ENCODE assay signal across 8 mouse cellular contexts in the genomic region with DNA sequence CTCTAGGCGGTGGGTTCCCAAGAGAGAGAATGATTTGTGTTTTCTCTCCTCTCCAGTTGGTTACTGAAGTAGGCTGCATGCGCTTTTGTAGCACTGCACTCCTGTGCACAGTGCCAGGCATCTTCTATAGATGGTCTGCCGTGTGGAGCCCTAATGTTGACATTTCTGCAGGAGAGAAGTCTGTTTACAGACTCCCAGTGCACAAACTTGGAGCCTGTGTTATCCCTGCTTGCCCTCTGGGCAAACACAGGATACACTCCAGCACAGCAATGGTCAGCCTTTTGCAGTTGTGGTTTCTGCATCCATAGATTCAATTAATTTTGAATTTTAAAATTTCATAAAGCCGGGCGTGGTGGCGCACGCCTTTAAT. TPM values are rescaled to one million over a fixed set of nuclear protein-coding genes. Genes with fewer than 3 reads are reported as not detected.
DNase-seq lines count a peak whose midpoint lies in the region; ATAC-seq and TF ChIP-seq lines count a peak whose summit lies in the region.

No protein-coding gene starts in this region.

- H3K4me1 ChIP-seq in cerebellum, adult 2 months (ENCODE audit: control insufficient read depth, insufficient read depth, low read length), result peaks cover 26% of the 10 kb centered on the region
- peaks cover 43% of the 10 kb centered on the region for H3K4me1 ChIP-seq in lung, postnatal 0 days (ENCODE audit: insufficient read depth, low read depth, low read length)
- peaks cover 55% of the 10 kb centered on the region for H3K4me1 ChIP-seq in liver, embryonic 11.5 days (replicated peaks; ENCODE audit: control insufficient read depth, insufficient read depth, low read length)
- H3K4me1 ChIP-seq in stomach, embryonic 16.5 days (ENCODE audit: control insufficient read depth, insufficient read depth, low read length), result peaks cover 43% of the 10 kb centered on the region

- no peak for TF ChIP-seq CTCF in cerebellum, adult 2 months (IDR thresholded peaks at IDR 0.05; ENCODE audit: borderline replicate concordance, insufficient read depth, low read depth, low read length)
- no peak for TF ChIP-seq CTCF in lung, postnatal 0 days (IDR thresholded peaks at IDR 0.05)

- 80% methylated on average over 7 of the region's 7 CpGs for WGBS in cerebellum, adult 2 months
- 60% methylated on average over 7 of the region's 7 CpGs for WGBS in lung, postnatal 0 days
- whole genome bisulfite sequencing in liver, embryonic 11.5 days, result 68% methylated on average over 7 of the region's 7 CpGs
- 57% methylated on average over 7 of the region's 7 CpGs for WGBS in stomach, embryonic 16.5 days

- TF ChIP-seq POLR2A in cerebellum, adult 2 months (IDR thresholded peaks at IDR 0.05; ENCODE audit: borderline replicate concordance, insufficient read depth, low read length), result no peak

- peak overlapping the region; percentile 44; the same call in 1 of the 2 replicates for H3K27ac ChIP-seq in cerebellum, adult 2 months (ENCODE audit: insufficient read depth, low read length)
- H3K27ac ChIP-seq in lung, postnatal 0 days (ENCODE audit: low read length), result peak overlapping the region; percentile 66
- H3K27ac ChIP-seq in liver, embryonic 11.5 days (ENCODE audit: low read depth, low read length), result peak overlapping the region; percentile 85; the same call in 1 of the 2 replicates
- H3K27ac ChIP-seq in stomach, embryonic 16.5 days (ENCODE audit: low read length), result peak overlapping the region; percentile 79

- H3K4me2 ChIP-seq in lung, postnatal 0 days (replicated peaks; ENCODE audit: low read depth, low read length), result peak overlapping the region; percentile 29; the same call in 1 of the 2 replicates
- peak overlapping the region; percentile 72 for H3K4me2 ChIP-seq in liver, embryonic 11.5 days
- peak overlapping the region; percentile 39; the same call in 1 of the 2 replicates for H3K4me2 ChIP-seq in stomach, embryonic 16.5 days (ENCODE audit: low read depth, low read length)

- no peaks in the 10 kb centered on the region for H3K36me3 ChIP-seq in lung, postnatal 0 days (ENCODE audit: insufficient read depth, low read length)
- no peaks in the 10 kb centered on the region for H3K36me3 ChIP-seq in liver, embryonic 11.5 days (ENCODE audit: control insufficient read depth, insufficient read depth, low read length)
- H3K36me3 ChIP-seq in stomach, embryonic 16.5 days (ENCODE audit: control insufficient read depth, insufficient read depth, low read length), result no peaks in the 10 kb centered on the region

- TF ChIP-seq EP300 in lung, postnatal 0 days (IDR thresholded peaks at IDR 0.05), result no peak

- peak in 1 of 2 experiments; percentile 28 for DNase-seq in cerebellum, adult 2 months
- DNase-seq in cerebellum, adult 18-20 months, result no peak
- no peak for DNase-seq in lung, postnatal 0 days (ENCODE audit: low spot score)
- DNase-seq in lung, postnatal 25 days (ENCODE audit: low spot score), result no peak
- no peak for DNase-seq in liver, embryonic 11.5 days (ENCODE audit: low spot score)
- DNase-seq in adrenal gland, adult 2 months, result no peak
- DNase-seq in right cerebral cortex, postnatal 36 days (ENCODE audit: low spot score in 2 of 2), result no peak

- no peaks in the 10 kb centered on the region for H3K9me3 ChIP-seq in lung, postnatal 0 days (ENCODE audit: low read length)
- no peaks in the 10 kb centered on the region for H3K9me3 ChIP-seq in liver, embryonic 11.5 days (ENCODE audit: control insufficient read depth, low read length)
- H3K9me3 ChIP-seq in stomach, embryonic 16.5 days (replicated peaks; ENCODE audit: control insufficient read depth, low read length), result no peaks in the 10 kb centered on the region

- H3K9ac ChIP-seq in lung, postnatal 0 days (replicated peaks; ENCODE audit: low read depth), result no peak overlapping the region
- H3K9ac ChIP-seq in liver, embryonic 11.5 days (ENCODE audit: low read depth, low read length), result peak overlapping the region; percentile 1; the same call in 1 of the 2 replicates
- peak overlapping the region; percentile 2; the same call in 1 of the 2 replicates for H3K9ac ChIP-seq in stomach, embryonic 16.5 days (ENCODE audit: low read length)

- no peaks in the 10 kb centered on the region for H3K27me3 ChIP-seq in cerebellum, adult 2 months (ENCODE audit: control insufficient read depth, insufficient read depth, low read length)
- no peaks in the 10 kb centered on the region for H3K27me3 ChIP-seq in lung, postnatal 0 days (replicated peaks; ENCODE audit: insufficient read depth, low read length)
- no peaks in the 10 kb centered on the region for H3K27me3 ChIP-seq in liver, embryonic 11.5 days (replicated peaks; ENCODE audit: control insufficient read depth, insufficient read depth, low read length)
- H3K27me3 ChIP-seq in stomach, embryonic 16.5 days (ENCODE audit: control insufficient read depth, insufficient read depth, low read length), result no peaks in the 10 kb centered on the region

- H3K4me3 ChIP-seq in cerebellum, adult 2 months (replicated peaks; ENCODE audit: insufficient read depth, low read depth, low read length), result no peak overlapping the region
- no peak overlapping the region for H3K4me3 ChIP-seq in lung, postnatal 0 days (ENCODE audit: low read depth, low read length)
- H3K4me3 ChIP-seq in liver, embryonic 11.5 days (ENCODE audit: low read depth, low read length), result no peak overlapping the region
- H3K4me3 ChIP-seq in stomach, embryonic 16.5 days (replicated peaks; ENCODE audit: low read length), result no peak overlapping the region

- no peak for ATAC-seq in lung, postnatal 0 days
- ATAC-seq in liver, embryonic 11.5 days (replicated peaks; ENCODE audit: low FRiP score), result 0 out of 2 replicates have a peak, but pooled peaks have one; percentile 21
- ATAC-seq in stomach, embryonic 16.5 days (ENCODE audit: insufficient read depth, low FRiP score), result no peak

RNA-seq across cellular contexts. Expression of a gene that starts 13.2 kb away (rescaled TPM):
- polyA plus RNA-seq in cerebellum, adult 2 months (2012; rRNA removed), result 88.7 and 94.4 TPM in 2 replicates
- polyA plus RNA-seq in lung, postnatal 0 days (2015; fragmentation: Nextera tagmentation; extraction: Ambion mirVana), result 30.8 and 34.2 TPM in 2 replicates
- 10.6 and 11.9 TPM in 2 replicates for polyA plus RNA-seq in liver, embryonic 11.5 days (2014; fragmentation: Nextera tagmentation; extraction: Ambion mirVana)
- 7.4 and 8.6 TPM in 2 replicates for polyA plus RNA-seq in stomach, embryonic 16.5 days (2015; fragmentation: Nextera tagmentation; extraction: Ambion mirVana)
- total RNA-seq in adrenal gland, adult 2 months (2021), result 10 to 100 TPM; 37.9 to 57.3 TPM
- polyA plus RNA-seq in adrenal gland, adult 2 months (2012; rRNA removed), result 19.7 and 27.8 TPM in 2 replicates

RNA-seq across cellular contexts. Expression of a gene that starts 40.3 kb away (rescaled TPM):
- 111 and 112 TPM in 2 replicates for polyA plus RNA-seq in cerebellum, adult 2 months (2012; rRNA removed)
- polyA plus RNA-seq in lung, postnatal 0 days (2015; fragmentation: Nextera tagmentation; extraction: Ambion mirVana), result 156 and 163 TPM in 2 replicates
- polyA plus RNA-seq in liver, embryonic 11.5 days (2014; fragmentation: Nextera tagmentation; extraction: Ambion mirVana), result 335 and 351 TPM in 2 replicates
- 230 TPM in 2 replicates for polyA plus RNA-seq in stomach, embryonic 16.5 days (2015; fragmentation: Nextera tagmentation; extraction: Ambion mirVana)
- 10 to 100 TPM; 74.4 to 87.2 TPM for total RNA-seq in adrenal gland, adult 2 months (2021)
- 13.3 and 13.4 TPM in 2 replicates for polyA plus RNA-seq in adrenal gland, adult 2 months (2012; rRNA removed)
